Mouse (Mus musculus): ENCODE results near the gene N4bp2l1. TPM values are rescaled to one million over a fixed set of nuclear protein-coding genes. Genes with fewer than 3 reads are reported as not detected.

Gene N4bp2l1
- polyA plus RNA-seq, 1 experiment, result 26.2 TPM

DNA sequence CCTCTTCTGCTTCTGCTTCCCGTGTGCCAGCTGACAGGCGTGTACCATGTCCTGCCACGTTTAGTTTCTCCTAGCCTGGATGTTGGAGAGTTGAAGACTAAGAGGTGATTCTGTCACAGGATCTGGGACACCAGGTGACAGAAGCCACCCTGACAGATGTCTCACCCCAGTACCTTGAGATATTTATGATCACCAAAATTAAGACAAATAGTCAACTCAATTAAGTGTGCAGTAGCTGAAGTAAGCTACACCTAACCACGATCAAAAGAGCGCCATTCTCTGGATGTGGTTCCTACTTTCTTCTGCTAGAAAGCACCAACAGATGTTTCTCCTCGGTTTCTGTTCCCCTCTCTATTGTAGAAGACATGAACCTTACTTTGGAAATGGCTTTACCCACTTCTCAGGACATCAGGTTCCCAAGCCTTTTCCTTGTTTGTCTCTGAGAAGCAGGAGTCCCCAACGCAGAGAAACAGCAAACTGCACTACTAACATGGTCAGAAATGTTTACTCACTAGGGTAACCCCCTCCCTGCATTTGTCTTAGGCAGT lies 23.7 kb upstream of the N4bp2l1 start:
- TF ChIP-seq CTCF (IDR thresholded peaks at IDR 0.05; ENCODE audit: control insufficient read depth, insufficient read depth, low read length), result no peak
- TF ChIP-seq POLR2A (IDR thresholded peaks at IDR 0.05; ENCODE audit: borderline replicate concordance, control insufficient read depth, low read depth, low read length), result no peak
- H3K4me3 ChIP-seq (replicated peaks; ENCODE audit: control insufficient read depth, low read depth, low read length), result no peak overlapping the region
- WGBS, result 53% methylated on average over 7 of the region's 7 CpGs
- no peak overlapping the region for H3K27ac ChIP-seq (ENCODE audit: control insufficient read depth, insufficient read depth, low read depth, low read length, poor library complexity)
- no peaks in the 10 kb centered on the region; the same call in 1 of the 2 replicates for H3K4me1 ChIP-seq (ENCODE audit: control insufficient read depth, insufficient read depth, low read length)

DNA sequence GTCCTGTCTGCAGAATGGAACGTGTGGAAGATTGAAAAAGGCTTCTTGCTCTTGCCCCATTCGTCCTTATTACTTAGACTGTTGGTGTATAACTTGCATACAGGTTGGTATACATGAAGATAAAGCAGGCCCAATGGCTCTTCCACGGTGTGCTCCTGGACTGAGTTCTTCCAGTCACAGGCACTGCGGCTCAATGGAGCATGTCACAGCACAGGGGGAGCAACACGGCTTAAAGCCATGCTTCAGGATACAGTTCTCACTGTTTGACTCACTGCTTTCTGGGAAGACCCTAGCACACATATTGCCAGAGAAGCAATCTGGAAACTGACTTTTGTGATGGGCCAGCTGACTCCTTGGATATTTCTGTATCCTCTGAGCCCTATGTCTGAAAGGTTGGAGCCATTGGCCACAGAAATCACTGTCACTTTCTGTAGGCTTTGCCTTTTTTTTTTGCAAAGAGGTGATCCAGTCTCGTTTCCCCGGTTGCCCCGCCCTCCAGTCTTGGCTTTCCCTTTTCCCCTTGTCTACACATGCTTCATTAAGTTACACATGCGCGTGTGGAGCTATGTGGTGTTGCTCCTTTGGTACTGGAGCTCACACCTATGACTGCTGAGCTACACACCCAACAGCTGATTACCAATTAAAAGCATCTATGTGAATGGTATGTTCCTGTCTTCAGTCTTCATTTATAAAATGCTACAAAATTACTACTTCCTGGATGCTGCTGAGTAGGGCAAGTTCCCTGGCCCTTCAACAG lies 21.8 kb upstream of the N4bp2l1 start:
- H3K27ac ChIP-seq (ENCODE audit: control insufficient read depth, insufficient read depth, low read depth, low read length, poor library complexity), result no peak overlapping the region
- no peaks in the 10 kb centered on the region; the same call in 1 of the 2 replicates for H3K4me1 ChIP-seq (ENCODE audit: control insufficient read depth, insufficient read depth, low read length)
- TF ChIP-seq POLR2A (IDR thresholded peaks at IDR 0.05; ENCODE audit: borderline replicate concordance, control insufficient read depth, low read depth, low read length) (no peak), CTCF (IDR thresholded peaks at IDR 0.05; ENCODE audit: control insufficient read depth, insufficient read depth, low read length) (no peak)
- no peak overlapping the region for H3K4me3 ChIP-seq (replicated peaks; ENCODE audit: control insufficient read depth, low read depth, low read length)
- 85% methylated on average over 10 of the region's 10 CpGs for WGBS

DNA sequence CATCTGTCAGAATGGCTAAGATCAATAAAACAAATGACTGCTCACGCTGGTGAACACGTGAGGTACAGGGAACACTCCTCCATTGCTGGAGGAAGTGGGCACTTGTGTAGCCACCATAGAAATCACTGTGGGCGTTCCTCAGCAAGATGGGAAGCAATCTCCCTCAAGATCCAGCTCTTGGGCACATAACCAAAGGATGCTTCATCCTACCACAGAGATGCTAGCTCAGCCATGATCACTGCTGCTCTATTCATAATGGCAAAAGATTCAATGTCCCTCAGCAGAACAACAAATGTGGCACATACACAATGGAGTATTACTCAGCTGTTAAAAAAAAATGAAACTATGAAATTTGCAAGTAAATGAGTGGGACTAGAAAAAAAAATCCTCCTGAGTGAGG lies 19.7 kb upstream of the N4bp2l1 start:
- TF ChIP-seq CTCF (IDR thresholded peaks at IDR 0.05; ENCODE audit: control insufficient read depth, insufficient read depth, low read length) (no peak), POLR2A (IDR thresholded peaks at IDR 0.05; ENCODE audit: borderline replicate concordance, control insufficient read depth, low read depth, low read length) (no peak)
- 62% methylated on average over 3 of the region's 3 CpGs for WGBS
- Histone ChIP-seq H3K4me3 (replicated peaks; ENCODE audit: control insufficient read depth, low read depth, low read length) (no peak overlapping the region), H3K4me1 (ENCODE audit: control insufficient read depth, insufficient read depth, low read length) (peaks cover 1% of the 10 kb centered on the region; the same call in 1 of the 2 replicates), H3K27ac (ENCODE audit: control insufficient read depth, insufficient read depth, low read depth, low read length, poor library complexity) (no peak overlapping the region)

DNA sequence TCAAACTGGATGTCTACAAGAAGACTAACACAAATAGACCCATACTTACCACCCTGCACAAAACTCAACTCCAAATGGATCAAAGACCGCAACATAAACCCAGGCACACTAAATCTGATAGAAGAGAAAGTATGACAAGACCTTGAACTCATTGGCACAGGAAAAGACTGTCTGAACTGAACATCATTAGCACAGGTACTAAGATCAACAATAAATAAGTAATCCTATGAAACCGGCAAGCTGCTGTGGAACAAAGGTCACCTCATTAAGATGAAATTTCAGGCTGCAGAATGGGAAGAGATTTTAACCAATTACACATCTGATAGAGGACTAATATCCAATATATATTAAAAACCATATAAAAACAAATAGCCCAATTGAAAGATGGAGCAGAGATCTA lies 19.2 kb upstream of the N4bp2l1 start:
- WGBS, result 91% methylated on average over 2 of the region's 2 CpGs
- Histone ChIP-seq H3K4me3 (replicated peaks; ENCODE audit: control insufficient read depth, low read depth, low read length) (no peak overlapping the region), H3K27ac (ENCODE audit: control insufficient read depth, insufficient read depth, low read depth, low read length, poor library complexity) (no peak overlapping the region), H3K4me1 (ENCODE audit: control insufficient read depth, insufficient read depth, low read length) (peaks cover 4% of the 10 kb centered on the region; the same call in 1 of the 2 replicates)
- TF ChIP-seq POLR2A (IDR thresholded peaks at IDR 0.05; ENCODE audit: borderline replicate concordance, control insufficient read depth, low read depth, low read length) (no peak), CTCF (IDR thresholded peaks at IDR 0.05; ENCODE audit: control insufficient read depth, insufficient read depth, low read length) (no peak)

DNA sequence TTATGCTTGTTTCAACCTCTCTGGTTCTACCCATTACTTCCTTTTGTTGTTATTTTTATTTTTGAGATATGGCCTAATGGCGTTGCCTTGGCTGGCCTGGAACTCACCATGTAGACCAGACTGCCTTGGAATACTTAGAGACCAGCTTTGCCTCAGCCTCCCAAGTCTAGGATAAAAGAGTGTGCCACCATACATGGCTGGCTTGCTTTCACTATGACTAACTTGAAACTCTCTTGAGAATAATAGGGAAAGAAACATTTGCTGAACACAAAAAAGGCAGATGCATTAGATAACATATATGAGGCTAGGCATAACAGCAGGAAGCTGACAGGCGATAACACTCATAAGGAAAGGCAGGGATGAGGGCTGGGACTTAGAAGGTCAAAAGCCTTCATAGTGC lies 17.1 kb upstream of the N4bp2l1 start:
- no peak for TF ChIP-seq CTCF (IDR thresholded peaks at IDR 0.05; ENCODE audit: control insufficient read depth, insufficient read depth, low read length)
- TF ChIP-seq POLR2A (IDR thresholded peaks at IDR 0.05; ENCODE audit: borderline replicate concordance, control insufficient read depth, low read depth, low read length), result no peak
- WGBS, result 81% methylated on average over 2 of the region's 2 CpGs
- Histone ChIP-seq H3K4me1 (ENCODE audit: control insufficient read depth, insufficient read depth, low read length) (peaks cover 4% of the 10 kb centered on the region; the same call in 1 of the 2 replicates), H3K27ac (ENCODE audit: control insufficient read depth, insufficient read depth, low read depth, low read length, poor library complexity) (no peak overlapping the region), H3K4me3 (replicated peaks; ENCODE audit: control insufficient read depth, low read depth, low read length) (no peak overlapping the region)

DNA sequence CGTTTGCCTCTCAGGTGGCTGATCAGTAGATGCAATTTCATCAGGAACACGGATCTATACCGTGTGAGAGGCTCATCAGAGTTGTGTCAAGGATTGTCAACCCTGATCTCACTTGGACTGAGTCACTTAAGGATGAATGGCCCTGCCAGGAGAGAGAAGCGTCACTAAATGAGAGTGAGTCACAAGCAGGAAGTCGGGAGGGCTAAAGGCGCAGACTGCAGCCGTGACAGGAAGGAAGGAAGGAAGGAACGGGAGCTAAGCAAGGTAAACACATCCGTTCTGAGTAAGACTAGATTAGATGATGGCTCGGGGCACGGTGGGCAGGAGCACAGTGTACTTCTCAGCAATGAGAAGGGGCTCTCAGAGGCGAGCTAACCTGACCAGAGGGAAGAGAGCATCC lies 14.7 kb upstream of the N4bp2l1 start:
- 9% methylated on average over 12 of the region's 12 CpGs for whole genome bisulfite sequencing
- Histone ChIP-seq H3K4me3 (replicated peaks; ENCODE audit: control insufficient read depth, low read depth, low read length) (no peak overlapping the region), H3K27ac (ENCODE audit: control insufficient read depth, insufficient read depth, low read depth, low read length, poor library complexity) (no peak overlapping the region), H3K4me1 (ENCODE audit: control insufficient read depth, insufficient read depth, low read length) (peaks cover 4% of the 10 kb centered on the region; the same call in 1 of the 2 replicates)
- TF ChIP-seq POLR2A (IDR thresholded peaks at IDR 0.05; ENCODE audit: borderline replicate concordance, control insufficient read depth, low read depth, low read length) (no peak), CTCF (IDR thresholded peaks at IDR 0.05; ENCODE audit: control insufficient read depth, insufficient read depth, low read length) (no peak)

DNA sequence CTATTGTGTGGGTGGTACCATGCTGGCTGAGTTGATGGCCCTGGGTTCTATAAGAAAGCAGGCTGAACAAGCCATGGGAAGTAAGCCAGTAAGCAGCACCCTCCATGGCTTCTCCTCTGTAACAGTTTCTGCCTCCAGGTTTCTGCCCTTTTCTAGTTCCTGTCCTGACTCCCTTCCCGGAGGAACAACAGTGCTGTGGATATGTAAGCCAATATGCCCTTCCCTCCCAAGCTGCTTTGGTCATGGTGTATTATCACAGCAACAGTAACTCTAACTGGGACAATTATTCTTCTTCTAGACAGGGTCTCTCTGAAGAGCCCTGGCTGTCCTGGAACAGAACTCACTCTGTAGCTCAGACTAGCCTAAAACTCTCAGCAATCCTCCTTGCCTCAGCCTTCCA lies 14.1 kb upstream of the N4bp2l1 start:
- 88% methylated on average over 1 of the region's 1 CpGs for WGBS
- H3K4me3 ChIP-seq (replicated peaks; ENCODE audit: control insufficient read depth, low read depth, low read length), result no peak overlapping the region
- H3K4me1 ChIP-seq (ENCODE audit: control insufficient read depth, insufficient read depth, low read length), result peaks cover 4% of the 10 kb centered on the region; the same call in 1 of the 2 replicates
- no peak for TF ChIP-seq POLR2A (IDR thresholded peaks at IDR 0.05; ENCODE audit: borderline replicate concordance, control insufficient read depth, low read depth, low read length)
- TF ChIP-seq CTCF (IDR thresholded peaks at IDR 0.05; ENCODE audit: control insufficient read depth, insufficient read depth, low read length), result no peak
- H3K27ac ChIP-seq (ENCODE audit: control insufficient read depth, insufficient read depth, low read depth, low read length, poor library complexity), result no peak overlapping the region

DNA sequence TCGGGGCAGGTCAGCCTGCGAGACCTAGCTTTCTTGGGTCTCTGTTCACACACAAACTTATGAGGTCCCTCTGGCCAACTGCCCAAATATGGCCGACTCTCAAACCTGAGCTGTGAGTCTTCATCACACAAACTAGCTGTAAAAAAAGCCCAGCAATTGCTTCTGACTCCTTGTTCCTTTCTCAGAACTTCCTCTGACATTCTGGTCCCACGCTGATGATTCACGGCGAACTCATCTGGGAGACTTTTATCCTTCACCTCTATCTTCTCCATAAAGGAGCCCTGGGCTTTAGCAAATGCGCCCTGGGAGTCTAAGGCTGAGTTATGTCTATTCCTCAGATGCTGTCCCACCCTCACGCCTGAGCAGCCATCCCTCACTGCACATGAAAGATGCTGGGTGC lies 10.6 kb upstream of the N4bp2l1 start:
- 90% methylated on average over 8 of the region's 8 CpGs for WGBS
- H3K27ac ChIP-seq (ENCODE audit: control insufficient read depth, insufficient read depth, low read depth, low read length, poor library complexity), result no peak overlapping the region
- peaks cover 4% of the 10 kb centered on the region; the same call in 1 of the 2 replicates for H3K4me1 ChIP-seq (ENCODE audit: control insufficient read depth, insufficient read depth, low read length)
- no peak overlapping the region for H3K4me3 ChIP-seq (replicated peaks; ENCODE audit: control insufficient read depth, low read depth, low read length)
- no peak for TF ChIP-seq POLR2A (IDR thresholded peaks at IDR 0.05; ENCODE audit: borderline replicate concordance, control insufficient read depth, low read depth, low read length)
- no peak for TF ChIP-seq CTCF (IDR thresholded peaks at IDR 0.05; ENCODE audit: control insufficient read depth, insufficient read depth, low read length)

All from bone marrow, adult 2 months (tissue).